Mouse (Mus musculus): Measurements from ENCODE around the gene Dpyd.

Gene Dpyd

DNA sequence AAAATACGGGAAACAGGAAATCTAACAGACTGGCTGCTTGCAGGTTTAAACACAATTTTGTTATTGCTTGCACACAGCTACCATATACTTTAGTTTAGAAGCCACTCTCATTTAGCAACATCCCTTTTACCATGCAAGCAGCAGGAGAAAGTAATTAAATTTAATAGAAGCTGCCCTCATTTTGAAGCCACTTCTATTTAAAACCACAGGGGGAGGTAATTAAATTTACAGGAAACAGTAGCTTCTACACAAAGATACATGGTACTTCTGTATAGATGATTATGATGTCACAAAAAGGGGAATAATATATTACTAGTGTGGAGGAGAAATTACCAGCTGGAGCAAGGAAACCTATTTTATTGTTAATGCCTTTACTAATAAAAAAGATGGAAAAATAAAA lies 113.5 kb downstream of the Dpyd start:
- DNase-seq (ENCODE audit: low read depth in 1 of 2, low spot score in 2 of 2), result no peak

DNA sequence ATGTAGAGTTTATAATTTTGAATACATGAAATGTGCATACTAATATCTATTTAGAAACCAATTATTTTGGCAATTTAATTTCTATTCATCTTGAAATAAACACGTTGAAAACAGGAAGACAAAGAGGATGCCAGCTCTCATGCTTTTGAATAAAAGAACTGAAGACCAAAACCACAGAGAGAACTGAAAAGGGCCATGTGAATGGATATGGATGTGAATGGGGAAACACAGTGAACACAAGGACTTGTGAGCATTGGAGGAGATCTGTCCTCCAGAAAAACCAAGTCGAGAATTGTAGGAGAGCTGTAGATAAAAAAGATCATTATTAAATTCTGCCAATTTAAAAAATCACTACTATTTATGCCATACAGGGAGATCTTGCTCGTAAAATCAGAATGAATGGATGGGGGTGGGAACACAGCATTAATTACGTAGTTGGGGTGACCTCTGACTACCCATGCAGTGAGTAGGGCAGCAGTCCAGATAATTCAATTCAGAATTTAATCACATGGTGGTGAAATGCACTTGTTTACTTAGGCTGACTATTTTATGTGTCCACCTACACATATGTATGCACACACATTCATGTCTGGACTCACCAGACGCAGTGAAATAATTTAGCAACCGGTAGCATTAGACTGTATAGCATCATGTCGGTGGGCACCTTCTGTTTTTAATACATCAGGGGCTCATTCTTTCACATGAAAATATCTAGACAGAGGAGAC lies 114.3 kb downstream of the Dpyd start:
- DNase-seq (ENCODE audit: low read depth in 1 of 2, low spot score in 2 of 2), result no peak

DNA sequence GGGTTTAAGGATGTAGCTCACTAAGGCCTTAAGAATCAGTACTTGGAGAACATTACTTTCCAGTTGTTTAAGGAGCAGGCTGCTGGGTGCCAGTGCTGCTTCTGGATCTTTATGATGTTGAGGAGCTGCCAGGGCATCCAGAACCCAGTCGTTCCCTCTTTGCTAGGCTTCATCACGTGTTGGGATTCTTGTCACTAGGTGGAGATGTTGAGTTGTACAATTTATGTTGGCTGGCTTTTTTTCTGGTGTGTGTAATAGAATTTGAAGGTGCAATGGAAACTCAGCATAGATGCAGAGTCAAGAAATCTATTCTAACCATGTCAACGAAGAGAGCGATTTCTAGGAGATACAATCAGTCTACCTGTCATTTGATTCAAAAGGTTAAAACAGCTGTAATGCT lies 118.9 kb downstream of the Dpyd start:
- no peak for DNase-seq (ENCODE audit: low read depth in 1 of 2, low spot score in 2 of 2)

DNA sequence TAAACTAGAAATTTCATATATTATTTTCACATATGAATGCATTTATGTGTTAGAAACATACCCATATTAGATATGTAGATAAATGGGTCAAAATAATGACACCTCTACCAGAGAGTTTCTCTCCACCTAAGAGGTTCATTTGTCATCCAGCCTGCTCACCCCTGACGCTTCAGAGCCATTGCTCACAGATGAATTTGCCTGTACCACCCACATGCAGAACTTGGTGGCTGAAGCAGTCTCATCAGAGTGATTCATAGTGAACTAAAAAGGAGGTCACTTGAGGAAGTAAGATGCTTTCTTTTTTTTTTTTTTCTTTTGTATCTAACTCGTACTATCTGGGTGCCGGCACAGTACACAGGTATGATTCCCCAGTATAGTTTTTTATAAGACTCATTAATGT lies 188.3 kb downstream of the Dpyd start:
- no peak for DNase-seq (ENCODE audit: low read depth in 1 of 2, low spot score in 2 of 2)

DNA sequence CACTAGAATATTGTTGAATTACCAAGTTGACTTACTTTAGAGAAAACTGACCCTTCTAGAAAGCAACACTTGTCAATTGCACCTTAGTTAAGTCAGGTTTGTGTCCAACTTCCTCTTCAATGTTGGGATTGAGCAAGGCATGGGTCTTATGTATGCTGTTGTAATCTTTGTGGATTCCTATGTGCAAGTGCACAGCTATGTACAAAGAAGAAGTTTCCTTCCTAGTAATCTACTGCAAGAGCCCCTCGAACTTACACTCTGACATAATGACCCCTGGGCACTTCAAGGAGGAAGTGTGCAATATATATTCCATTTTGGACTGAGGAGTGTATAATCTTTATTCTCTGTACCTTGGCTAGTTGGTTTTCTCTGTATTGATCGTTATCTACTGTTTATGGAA lies 191.7 kb downstream of the Dpyd start:
- no peak for DNase-seq (ENCODE audit: low read depth in 1 of 2, low spot score in 2 of 2)

DNA sequence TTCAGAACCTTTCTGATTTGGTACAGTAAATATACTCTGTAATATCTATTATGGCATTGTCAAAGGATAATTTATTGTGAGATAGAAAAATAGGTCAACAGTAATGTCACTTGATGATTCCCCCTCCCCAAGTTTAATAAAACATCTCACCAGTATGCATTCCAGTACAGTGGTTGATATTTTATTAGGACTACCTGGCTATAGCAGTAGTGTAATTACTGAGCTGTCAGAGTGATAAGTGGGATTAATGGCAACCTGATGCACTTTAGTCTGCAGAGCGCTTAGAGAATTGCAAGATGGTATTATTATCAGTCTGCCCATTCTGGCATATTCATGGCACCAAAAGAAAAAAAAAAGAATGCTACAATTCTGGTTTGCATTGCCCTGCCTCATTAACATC lies 194.2 kb downstream of the Dpyd start:
- DNase-seq (ENCODE audit: low read depth in 1 of 2, low spot score in 2 of 2), result no peak

DNA sequence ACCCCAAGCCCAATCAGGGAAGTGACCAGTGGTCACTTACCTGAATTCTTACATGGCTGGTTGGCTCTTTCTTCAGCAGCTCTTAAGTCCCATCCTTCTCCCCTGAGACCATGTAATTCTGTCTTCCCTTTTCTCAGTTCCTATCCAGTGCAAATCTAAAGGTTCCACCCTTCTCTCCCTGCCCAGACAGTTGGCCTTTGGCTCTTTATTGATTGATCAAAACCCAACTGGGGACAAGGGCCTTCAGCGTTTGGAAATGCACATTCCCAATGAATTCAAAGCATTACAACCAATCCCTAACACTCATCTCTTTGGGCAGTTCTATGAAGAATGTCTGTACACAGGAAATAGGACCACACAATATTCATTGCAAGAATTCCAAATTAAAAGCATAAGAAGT lies 251.0 kb downstream of the Dpyd start:
- no peak for DNase-seq (ENCODE audit: low read depth in 1 of 2, low spot score in 2 of 2)

DNA sequence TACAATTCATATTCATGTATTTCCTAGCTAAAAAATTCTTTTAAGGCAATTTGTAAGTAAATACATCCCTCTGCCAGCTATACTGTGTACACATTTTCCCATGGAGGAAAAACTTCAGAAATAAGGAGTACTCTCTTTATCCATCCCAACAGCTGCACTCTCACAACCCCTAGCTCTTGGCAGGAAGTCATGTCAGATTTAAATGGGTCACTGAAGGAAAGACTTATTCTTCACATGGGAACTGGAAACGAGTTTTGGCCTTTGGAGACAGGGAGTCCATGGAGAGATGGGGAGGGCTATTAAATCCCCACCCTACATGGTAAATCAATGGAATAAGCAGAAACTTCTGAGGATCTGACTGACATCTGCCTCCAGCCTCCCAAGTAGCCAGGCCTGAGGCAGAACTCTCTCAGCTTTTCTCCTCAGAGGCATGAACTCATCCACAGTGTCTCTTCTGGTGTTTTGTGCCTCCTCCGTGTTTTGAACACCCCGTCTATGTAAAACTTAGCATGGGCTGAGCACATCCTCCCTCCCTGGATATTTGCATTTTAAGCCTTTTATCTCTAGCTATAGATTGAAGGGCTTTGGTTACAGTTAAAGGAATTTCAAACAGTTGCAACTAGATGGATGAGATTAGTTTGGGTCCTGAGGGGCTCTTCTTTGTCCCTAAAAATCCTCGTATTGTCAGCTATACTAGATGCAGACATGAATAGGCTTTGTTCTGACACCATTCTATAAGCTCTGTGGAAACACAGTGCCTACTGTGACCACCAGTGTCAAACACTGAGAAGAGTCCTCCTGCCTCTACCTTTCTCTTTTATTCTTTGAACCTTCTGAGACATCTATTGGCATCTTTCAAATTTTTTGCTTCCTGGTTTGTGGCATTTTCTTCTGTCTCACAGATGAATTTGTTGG lies 288.9 kb downstream of the Dpyd start:
- DNase-seq (ENCODE audit: low read depth in 1 of 2, low spot score in 2 of 2), result no peak

DNA sequence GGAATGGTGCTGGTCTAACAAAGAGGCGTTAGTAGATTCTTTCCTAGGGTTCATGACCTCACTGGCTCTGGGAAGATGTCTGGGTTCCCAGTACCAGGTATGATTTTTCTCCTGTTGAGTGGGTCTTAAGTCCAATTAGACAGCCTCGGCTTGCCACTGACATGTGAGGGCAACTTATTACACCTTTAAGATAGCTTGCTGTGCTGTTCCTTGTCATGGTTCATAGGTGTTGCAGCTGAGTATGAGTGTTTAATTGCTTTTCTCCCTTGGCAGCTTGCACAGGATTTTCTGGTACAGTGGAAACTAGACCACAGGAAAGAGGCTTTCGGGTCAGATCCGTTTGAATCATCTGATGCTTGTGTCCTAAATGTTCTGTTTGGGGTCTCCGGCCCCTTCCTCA lies 290.8 kb downstream of the Dpyd start:
- no peak for DNase-seq (ENCODE audit: low read depth in 1 of 2, low spot score in 2 of 2)

DNA sequence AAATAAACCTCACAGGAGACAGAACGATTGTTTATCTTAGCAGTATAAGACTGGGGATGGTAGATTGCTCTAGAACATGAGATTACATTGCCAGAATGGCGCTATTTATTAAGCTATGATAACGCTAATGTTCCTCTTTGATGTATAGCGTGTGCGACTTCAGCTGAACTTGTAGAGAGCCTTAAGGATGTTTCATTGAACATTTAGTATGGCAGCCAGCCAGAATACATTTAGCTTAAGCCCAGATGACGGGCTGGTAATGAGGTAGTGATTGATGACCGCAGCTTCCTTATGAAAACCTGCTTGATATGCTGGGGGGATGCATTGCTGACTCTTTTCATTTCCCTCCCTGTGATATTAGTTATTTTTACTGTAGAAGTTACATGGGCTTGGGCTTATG lies 293.5 kb downstream of the Dpyd start:
- no peak for DNase-seq (ENCODE audit: low read depth in 1 of 2, low spot score in 2 of 2)

DNA sequence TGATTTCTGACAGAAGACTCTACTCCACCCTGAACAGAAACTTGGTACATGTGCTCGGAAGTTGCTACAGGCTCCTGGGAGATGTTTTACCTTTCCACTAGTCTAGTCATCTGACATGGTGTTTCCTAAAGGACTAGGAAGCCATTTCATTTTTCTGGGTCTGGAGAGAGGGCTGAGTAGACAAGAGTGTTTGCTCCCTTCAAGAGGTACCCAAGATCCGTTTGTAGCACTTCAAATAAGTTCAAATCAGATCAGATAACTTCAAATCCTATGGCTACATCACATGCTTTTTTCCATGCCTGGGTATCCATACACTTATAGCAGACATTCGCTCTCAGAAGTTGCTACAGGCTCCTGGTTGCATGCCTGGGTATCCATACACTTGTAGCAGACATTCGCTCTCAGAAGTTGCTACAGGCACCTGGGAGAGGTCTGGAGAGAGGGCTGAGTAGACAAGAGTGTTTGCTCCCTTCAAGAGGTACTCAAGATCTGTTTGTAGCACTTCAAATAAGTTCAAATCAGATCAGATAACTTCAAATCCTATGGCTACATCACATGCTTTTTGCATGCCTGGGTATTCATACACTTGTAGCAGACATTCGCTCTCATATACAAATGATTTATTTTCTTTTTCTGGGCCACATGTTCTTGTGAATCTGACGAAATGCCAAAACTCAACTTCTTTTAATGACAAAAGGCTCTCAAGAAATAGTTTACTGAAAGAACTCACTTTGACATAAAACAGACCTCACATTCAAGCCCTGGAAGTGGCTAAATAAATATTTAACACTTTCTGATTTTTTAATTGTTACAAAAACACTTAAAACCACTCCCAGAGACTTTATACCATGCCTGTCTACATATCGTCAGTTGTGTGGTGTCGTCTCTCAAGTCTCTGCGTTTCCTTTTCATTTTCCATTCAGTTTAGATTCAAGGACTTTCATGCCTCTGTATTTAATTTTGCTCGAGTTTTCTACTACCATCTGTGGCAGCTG lies 307.5 kb downstream of the Dpyd start:
- DNase-seq (ENCODE audit: low read depth in 1 of 2, low spot score in 2 of 2), result no peak

DNA sequence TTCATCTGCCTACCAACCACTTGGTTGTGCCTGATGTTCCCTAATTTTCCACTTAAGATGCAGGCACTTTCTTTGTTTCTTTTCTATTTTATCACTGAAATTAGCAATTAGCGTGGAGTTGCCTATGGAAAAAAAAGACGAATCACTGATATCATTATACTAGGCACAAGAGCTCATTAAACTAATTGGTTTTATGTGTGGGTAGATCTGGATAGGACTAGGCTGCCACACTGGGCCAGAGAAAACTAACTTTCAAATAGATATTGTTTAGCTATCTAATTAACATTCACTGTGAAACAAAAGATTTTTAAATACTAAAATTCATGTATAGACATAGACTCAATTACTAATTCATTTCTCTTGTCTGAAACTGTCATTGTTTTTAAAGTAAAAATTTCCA lies 313.9 kb downstream of the Dpyd start:
- no peak for DNase-seq (ENCODE audit: low read depth in 1 of 2, low spot score in 2 of 2)

DNA sequence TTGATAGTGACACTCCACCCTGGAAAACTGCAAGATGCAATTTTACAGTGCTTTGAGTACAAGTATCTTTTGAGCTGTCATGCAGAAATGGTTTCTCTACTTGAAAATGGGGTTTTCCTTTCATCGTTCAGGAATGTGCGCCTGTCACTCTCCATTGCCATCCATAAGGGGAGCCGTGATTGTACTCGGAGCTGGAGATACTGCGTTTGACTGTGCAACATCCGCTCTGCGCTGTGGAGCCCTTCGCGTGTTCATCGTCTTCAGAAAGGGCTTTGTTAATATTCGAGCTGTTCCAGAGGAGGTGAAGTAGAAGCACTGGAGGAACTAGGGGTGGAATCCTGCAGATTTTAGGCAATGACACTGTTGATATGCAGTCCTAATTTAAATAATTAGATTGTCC lies 337.1 kb downstream of the Dpyd start:
- DNase-seq (ENCODE audit: low read depth in 1 of 2, low spot score in 2 of 2), result no peak

DNA sequence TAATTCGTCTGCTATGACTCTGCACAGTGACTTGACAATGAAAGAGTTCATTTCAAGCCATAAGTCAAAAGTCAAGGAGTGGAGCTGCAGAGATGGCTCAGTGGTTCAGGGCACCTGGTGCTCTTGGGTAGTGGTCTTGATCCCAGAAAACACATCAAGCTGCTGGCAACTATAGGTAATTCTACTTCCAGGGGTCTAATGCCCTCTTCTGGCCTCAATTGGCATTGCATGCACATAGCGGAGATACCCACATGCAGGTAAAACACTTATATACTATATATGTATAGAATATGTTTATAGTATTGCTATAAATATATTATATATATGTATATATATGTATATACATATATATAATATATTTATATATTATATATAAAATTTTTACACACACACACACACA lies 429.4 kb downstream of the Dpyd start:
- DNase-seq (ENCODE audit: low read depth in 1 of 2, low spot score in 2 of 2), result no peak

DNA sequence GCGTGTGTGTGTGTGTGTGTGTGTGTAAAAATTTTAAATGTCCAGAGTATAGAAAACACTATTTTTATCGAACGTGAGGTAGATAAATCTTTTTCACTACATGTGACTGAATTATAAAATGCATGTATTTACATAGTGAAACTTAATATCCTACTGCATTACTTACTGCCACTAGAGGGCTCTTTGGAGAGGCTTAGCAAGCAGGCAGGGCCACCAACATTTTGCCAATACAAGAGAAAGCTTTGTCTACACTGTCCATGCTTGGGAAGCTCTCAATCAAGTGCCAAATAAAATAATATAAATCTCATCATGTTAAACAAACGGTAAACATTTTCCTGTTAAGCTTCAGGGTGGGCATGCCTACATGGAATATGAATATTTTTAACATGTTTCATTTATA lies 429.9 kb downstream of the Dpyd start:
- no peak for DNase-seq (ENCODE audit: low read depth in 1 of 2, low spot score in 2 of 2)

DNA sequence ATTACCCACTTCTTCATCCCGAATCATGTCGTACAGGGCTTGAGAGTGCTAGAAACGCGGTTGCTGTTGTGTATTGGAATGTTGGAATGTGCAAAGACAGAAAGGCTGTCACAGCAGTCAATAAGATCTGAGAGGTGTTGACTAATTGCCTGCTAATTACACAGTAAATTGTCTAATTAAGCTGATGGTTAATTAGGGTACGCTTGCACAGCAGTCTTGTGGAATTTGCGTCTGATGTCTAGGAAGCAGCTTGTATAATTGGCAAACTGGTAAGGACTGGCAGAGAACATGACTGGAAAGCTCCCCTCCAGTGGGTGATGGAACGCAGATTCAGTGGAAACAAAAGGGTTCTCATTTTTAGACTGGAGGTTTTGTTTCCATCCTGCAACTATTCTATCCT lies 459.3 kb downstream of the Dpyd start:
- DNase-seq (ENCODE audit: low read depth in 1 of 2, low spot score in 2 of 2), result no peak

DNA sequence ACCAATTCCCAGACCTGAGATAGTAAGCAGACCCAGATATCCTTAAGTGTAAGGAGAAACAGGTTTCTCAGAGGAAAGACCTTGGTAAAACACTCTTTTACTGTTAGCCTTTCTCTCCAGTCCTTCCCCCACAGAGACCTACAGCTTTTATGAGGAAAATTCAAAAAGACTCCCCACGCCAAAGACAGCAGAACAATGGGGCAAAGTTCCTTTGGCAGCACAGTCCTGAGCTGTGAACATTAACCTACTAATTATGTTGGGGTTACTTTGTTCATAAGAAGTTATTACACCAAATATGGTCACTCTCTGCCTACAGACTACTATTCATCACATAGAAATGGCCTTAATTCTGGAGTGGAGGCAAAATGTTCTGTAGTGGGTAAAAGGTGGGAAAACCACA lies 480.7 kb downstream of the Dpyd start:
- no peak for DNase-seq (ENCODE audit: low read depth in 1 of 2, low spot score in 2 of 2)

DNA sequence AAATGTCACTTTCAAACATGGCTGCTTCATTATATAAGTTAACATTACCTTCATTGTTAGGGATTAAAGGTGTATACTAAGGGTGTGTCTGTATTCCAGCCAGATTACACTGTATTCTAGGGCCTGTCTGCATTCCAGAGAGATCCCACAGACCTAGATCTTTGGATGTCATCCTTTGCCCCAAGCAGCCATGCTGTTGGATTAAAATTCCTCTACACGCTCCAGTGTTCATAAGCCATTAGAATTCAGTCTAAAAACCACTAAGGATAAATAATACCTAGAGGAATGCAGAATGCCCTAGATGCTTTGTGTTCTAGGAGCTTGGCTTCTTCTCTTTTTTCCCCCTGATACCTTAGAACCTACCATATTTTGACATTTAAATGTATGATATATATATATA lies 494.2 kb downstream of the Dpyd start:
- DNase-seq (ENCODE audit: low read depth in 1 of 2, low spot score in 2 of 2), result no peak

DNA sequence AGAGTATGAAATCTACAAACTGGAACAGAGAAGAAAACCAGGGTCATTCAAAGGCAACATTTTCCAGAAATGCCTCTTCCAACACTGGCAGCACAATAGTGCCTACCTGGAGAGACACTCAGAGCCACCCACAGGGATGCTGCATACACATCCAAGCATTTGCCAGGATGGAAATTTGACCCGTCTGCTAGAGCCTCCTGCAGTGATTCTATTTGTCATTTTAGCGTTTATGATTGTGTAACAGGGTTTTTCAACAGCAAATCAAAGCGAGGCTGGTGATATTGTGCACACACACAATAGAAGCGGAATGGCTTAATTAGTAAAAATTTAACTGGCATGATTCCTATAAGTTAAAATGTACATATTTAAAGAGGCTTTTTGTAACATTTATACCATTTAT lies 501.3 kb downstream of the Dpyd start:
- DNase-seq (ENCODE audit: low read depth in 1 of 2, low spot score in 2 of 2), result no peak

DNA sequence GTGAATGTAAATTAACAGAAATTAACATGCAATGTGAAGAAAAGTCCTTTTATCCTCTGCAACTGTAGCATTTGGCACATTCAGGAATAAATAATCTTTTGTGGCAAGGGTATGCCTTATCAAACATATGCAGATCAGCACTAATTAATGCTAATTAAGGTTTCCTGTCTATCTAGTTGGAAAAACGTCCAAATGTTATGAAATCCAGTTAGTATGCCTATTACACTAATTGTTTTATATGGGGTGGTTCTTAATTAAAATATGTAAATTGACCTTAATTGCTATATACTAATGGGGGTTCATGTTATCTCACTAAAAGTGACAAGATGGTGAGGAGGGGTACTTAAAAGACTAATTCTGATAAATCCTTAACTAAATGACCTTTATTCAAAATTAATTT lies 501.7 kb downstream of the Dpyd start:
- no peak for DNase-seq (ENCODE audit: low read depth in 1 of 2, low spot score in 2 of 2)

DNA sequence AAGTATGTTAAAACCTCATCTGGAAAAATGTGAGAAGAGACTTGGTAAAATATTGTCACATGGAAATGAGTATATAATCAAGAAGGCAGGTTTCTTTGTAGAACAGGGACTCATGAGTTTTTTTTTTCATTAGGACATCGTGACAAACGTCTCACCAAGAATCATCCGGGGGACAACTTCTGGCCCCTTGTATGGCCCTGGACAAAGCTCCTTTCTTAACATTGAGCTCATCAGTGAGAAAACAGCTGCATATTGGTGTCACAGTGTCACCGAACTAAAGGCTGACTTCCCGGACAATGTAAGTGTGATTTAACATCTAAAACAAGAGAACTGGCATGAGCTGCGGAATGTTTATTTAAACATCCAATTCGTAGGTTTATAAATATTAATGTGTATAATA lies 502.8 kb downstream of the Dpyd start:
- no peak for DNase-seq (ENCODE audit: low read depth in 1 of 2, low spot score in 2 of 2)

DNA sequence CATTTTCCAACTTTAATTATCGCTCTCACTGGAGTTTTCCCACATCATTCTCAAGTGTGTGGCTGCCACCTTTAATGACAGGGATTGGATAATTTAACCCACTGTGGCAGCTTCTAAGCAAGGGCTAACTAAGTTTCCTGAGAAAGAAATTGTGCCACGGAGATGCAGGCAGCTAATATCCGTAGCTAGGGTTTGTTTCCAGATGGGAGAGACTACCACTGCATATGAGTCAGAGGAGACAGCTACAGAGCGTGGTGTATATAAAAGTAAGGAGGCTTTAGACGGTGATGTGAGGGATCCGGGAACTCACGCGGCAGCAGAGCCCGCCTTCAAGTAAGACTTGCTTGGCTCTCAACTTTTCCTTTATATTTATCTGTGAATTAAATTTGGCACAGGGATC lies 505.3 kb downstream of the Dpyd start:
- no peak for DNase-seq (ENCODE audit: low read depth in 1 of 2, low spot score in 2 of 2)
